Mouse (Mus musculus) bone marrow macrophage, adult 2 months (primary cell): Measurements from ENCODE around the gene Cyp2w1. TPM values are rescaled to one million over a fixed set of nuclear protein-coding genes. Genes with fewer than 3 reads are reported as not detected.

ENCODE experiments used
- H3K27ac ChIP-seq: 2 replicates; pipeline ENCODE4 v1.5.1; 2012; ENCODE audit warnings: low read depth, low read length; ENCODE audit not compliant: insufficient read depth
- H3K4me1 ChIP-seq: 2 replicates; pipeline ENCODE4 v1.6.1; 2012; ENCODE audit warnings: low read length; ENCODE audit not compliant: control insufficient read depth, insufficient read depth
- H3K4me3 ChIP-seq: 2 replicates; pipeline ENCODE4 v1.5.1; 2012; ENCODE audit warnings: mild to moderate bottlenecking, low read length, moderate library complexity; ENCODE audit not compliant: insufficient read depth
- CTCF ChIP-seq: IDR thresholded peaks from 2 replicates; pipeline ENCODE4 v1.5.1; 2012; ENCODE audit warnings: low read depth, mild to moderate bottlenecking, low read length, moderate library complexity
- POLR2A ChIP-seq: IDR thresholded peaks from 2 replicates; pipeline ENCODE4 v1.6.1; 2012; ENCODE audit warnings: mild to moderate bottlenecking, low read depth, low read length, borderline replicate concordance
- polyA plus RNA-seq: library from polyadenylated mRNA; stranded (reverse); fragments of >200 nt; gene quantifications from 2 replicates; pipeline ENCODE4 v1.2.4, GENCODE M21; 2012; ENCODE audit not compliant: missing spikeins, insufficient read depth, insufficient read length

The Cyp2w1 gene
- polyA plus RNA-seq = not detected in 2 replicates

- H3K27ac ChIP-seq = no peak within 1 kb of the TSS
- TF ChIP-seq POLR2A = no peak
- TF ChIP-seq CTCF = no peak
- H3K4me1 ChIP-seq = peaks cover 9% of the 10 kb centered on the region
- no peak within 1 kb of the TSS for H3K4me3 ChIP-seq
Observed at GRCm38 (mm10) chr5:139352317-139352716, at the start of gene Cyp2w1. Gene Cyp2w1, plus strand, starts transcription at chr5:139352617.

GRCm38 (mm10) chr5:139303646-139304061, 48.8 kb upstream of the Cyp2w1 start:
- Histone ChIP-seq H3K4me1 (peaks cover 25% of the 10 kb centered on the region), H3K4me3 (no peak overlapping the region), H3K27ac (no peak overlapping the region)
- no peak for TF ChIP-seq POLR2A
- TF ChIP-seq CTCF = no peak

- TF ChIP-seq CTCF (no peak), POLR2A (no peak)
- Histone ChIP-seq H3K4me3 (no peak overlapping the region), H3K4me1 (peaks cover 13% of the 10 kb centered on the region), H3K27ac (no peak overlapping the region)
Observed at GRCm38 (mm10) chr5:139309946-139310345, 42.5 kb upstream of the Cyp2w1 start.

- Histone ChIP-seq H3K4me1 (peaks cover 18% of the 10 kb centered on the region), H3K4me3 (no peak overlapping the region), H3K27ac (no peak overlapping the region)
- no peak for TF ChIP-seq POLR2A
- TF ChIP-seq CTCF = no peak
Observed at GRCm38 (mm10) chr5:139310477-139310876, 41.9 kb upstream of the Cyp2w1 start.

- H3K27ac ChIP-seq = no peak overlapping the region
- H3K4me1 ChIP-seq = peaks cover 18% of the 10 kb centered on the region
- TF ChIP-seq POLR2A = no peak
- TF ChIP-seq CTCF = no peak
- no peak overlapping the region for H3K4me3 ChIP-seq
Observed at GRCm38 (mm10) chr5:139311822-139312221, 40.6 kb upstream of the Cyp2w1 start.

GRCm38 (mm10) chr5:139313536-139313935, 38.9 kb upstream of the Cyp2w1 start:
- Histone ChIP-seq H3K4me3 (no peak overlapping the region), H3K27ac (no peak overlapping the region), H3K4me1 (peaks cover 18% of the 10 kb centered on the region)
- TF ChIP-seq POLR2A (no peak), CTCF (no peak)

- Histone ChIP-seq H3K27ac (no peak overlapping the region), H3K4me3 (no peak overlapping the region), H3K4me1 (peaks cover 15% of the 10 kb centered on the region)
- TF ChIP-seq POLR2A (no peak), CTCF (no peak)
Observed at GRCm38 (mm10) chr5:139314941-139315642, 37.3 kb upstream of the Cyp2w1 start.

- H3K4me3 ChIP-seq = no peak overlapping the region
- H3K4me1 ChIP-seq = peaks cover 11% of the 10 kb centered on the region
- H3K27ac ChIP-seq = no peak overlapping the region
- TF ChIP-seq POLR2A = no peak
- TF ChIP-seq CTCF = no peak
Observed at GRCm38 (mm10) chr5:139316982-139317675, 35.3 kb upstream of the Cyp2w1 start.

GRCm38 (mm10) chr5:139317751-139318504, 34.5 kb upstream of the Cyp2w1 start:
- TF ChIP-seq CTCF (no peak), POLR2A (no peak)
- peaks cover 19% of the 10 kb centered on the region for H3K4me1 ChIP-seq
- H3K4me3 ChIP-seq = no peak overlapping the region
- no peak overlapping the region for H3K27ac ChIP-seq

- H3K27ac ChIP-seq = no peak overlapping the region
- peaks cover 21% of the 10 kb centered on the region for H3K4me1 ChIP-seq
- H3K4me3 ChIP-seq = no peak overlapping the region
- no peak for TF ChIP-seq CTCF
- no peak for TF ChIP-seq POLR2A
Observed at GRCm38 (mm10) chr5:139320424-139320823, 32.0 kb upstream of the Cyp2w1 start.
